Mouse (Mus musculus) midbrain, embryonic 13.5 days (tissue): ENCODE results near the gene Ntmt1. TPM values are rescaled to one million over a fixed set of nuclear protein-coding genes. Genes with fewer than 3 reads are reported as not detected.

Experiments used
- ATAC-seq: fragments of 200-750 bp; cut with Nextera tagmentation; 2 replicates; pipeline ENCODE4 v1.8.0; 2017; ENCODE audit warnings: mild to moderate bottlenecking, moderate TSS enrichment, moderate library complexity
- H3K27ac ChIP-seq: fragments of 300-500 bp; sonication (generic); 2 replicates; pipeline ENCODE4 v1.5.1; 2015; ENCODE audit warnings: inconsistent platforms, mild to moderate bottlenecking, moderate library complexity
- H3K27me3 ChIP-seq: fragments of 300-500 bp; sonication (generic); 2 replicates; pipeline ENCODE4 v1.6.1; 2015; ENCODE audit warnings: mild to moderate bottlenecking, inconsistent platforms
- H3K36me3 ChIP-seq: fragments of 300-500 bp; sonication (generic); 2 replicates; pipeline ENCODE4 v1.6.1; 2015; ENCODE audit warnings: mild to moderate bottlenecking, inconsistent platforms
- H3K4me1 ChIP-seq: fragments of 300-500 bp; sonication (generic); replicated peaks from 2 replicates; pipeline ENCODE4 v1.6.1; 2015; ENCODE audit warnings: inconsistent platforms
- H3K4me2 ChIP-seq: fragments of 300-500 bp; sonication (generic); replicated peaks from 2 replicates; pipeline ENCODE4 v1.6.1; 2015; ENCODE audit warnings: moderate library complexity, mild to moderate bottlenecking, inconsistent platforms
- H3K4me3 ChIP-seq: fragments of 300-500 bp; sonication (generic); replicated peaks from 2 replicates; pipeline ENCODE4 v1.5.1; 2015; ENCODE audit warnings: mild to moderate bottlenecking, inconsistent platforms
- H3K9ac ChIP-seq: fragments of 300-500 bp; sonication (generic); replicated peaks from 2 replicates; pipeline ENCODE4 v1.6.1; 2015; ENCODE audit warnings: mild to moderate bottlenecking, inconsistent platforms
- H3K9me3 ChIP-seq: fragments of 300-500 bp; sonication (generic); 2 replicates; pipeline ENCODE4 v1.6.1; 2016; ENCODE audit warnings: mild to moderate bottlenecking, inconsistent platforms
- WGBS: fragments of 180-500 bp; shearing (Covaris S2); methylation state at CpG from one replicate; pipeline ENCODE4 v1.1.7; 2015; 5-methylcytosine and 5-hydroxymethylcytosine counted together
- polyA plus RNA-seq: library from polyadenylated mRNA; unstranded; fragments of >200 nt; fragmentation: Nextera tagmentation; extraction: Ambion mirVana; gene quantifications from 2 replicates; pipeline ENCODE4 v1.2.1, GENCODE M21; 2015

The Ntmt1 gene
- polyA plus RNA-seq, 1 experiment from 2014 or later, result 121 TPM

- no peaks in the 10 kb centered on the region for H3K27me3 ChIP-seq
- no peak overlapping the region for H3K27ac ChIP-seq
- H3K36me3 ChIP-seq, result peaks cover 22% of the 10 kb centered on the region
- no peaks in the 10 kb centered on the region for H3K9me3 ChIP-seq
- H3K4me2 ChIP-seq, result no peak overlapping the region
- H3K4me1 ChIP-seq, result peaks cover 14% of the 10 kb centered on the region
- H3K4me3 ChIP-seq, result no peak overlapping the region
- 40% methylated on average over 5 of the region's 5 CpGs for WGBS
- no peak for ATAC-seq
- H3K9ac ChIP-seq, result no peak overlapping the region
Observed at GRCm38 (mm10) chr2:30829315-30829714, 21.7 kb downstream of the Ntmt1 start.

GRCm38 (mm10) chr2:30830283-30830795, 22.7 kb downstream of the Ntmt1 start, which contains the start of gene Asb6:
Gene Asb6 (minus strand): TSS chr2:30830333.
- 13% methylated on average over 4 of the region's 4 CpGs for WGBS
- Histone ChIP-seq H3K9me3 (no peaks in the 10 kb centered on the region), H3K4me3 (no peak within 1 kb of the TSS), H3K36me3 (peaks cover 12% of the 10 kb centered on the region), H3K9ac (no peak within 1 kb of the TSS), H3K27me3 (no peaks in the 10 kb centered on the region), H3K4me2 (no peak within 1 kb of the TSS), H3K4me1 (peaks cover 14% of the 10 kb centered on the region), H3K27ac (no peak within 1 kb of the TSS)
- no peak for ATAC-seq

GRCm38 (mm10) chr2:30833644-30834043, 26.0 kb downstream of the Ntmt1 start:
- ATAC-seq, result no peak
- 0 out of 2 replicates have a peak overlapping the region, but pooled peaks have one; percentile 36 for H3K9ac ChIP-seq
- H3K4me2 ChIP-seq, result no peak overlapping the region
- WGBS, result 78% methylated on average over 5 of the region's 5 CpGs
- no peaks in the 10 kb centered on the region for H3K27me3 ChIP-seq
- H3K27ac ChIP-seq, result no peak overlapping the region
- H3K4me3 ChIP-seq, result no peak overlapping the region
- no peaks in the 10 kb centered on the region for H3K36me3 ChIP-seq
- no peaks in the 10 kb centered on the region for H3K9me3 ChIP-seq
- peaks cover 12% of the 10 kb centered on the region for H3K4me1 ChIP-seq

GRCm38 (mm10) chr2:30834373-30835022, 26.9 kb downstream of the Ntmt1 start, which contains the start of gene Prrx2:
Gene Prrx2 (plus strand): TSS chr2:30834972.
- H3K4me3 ChIP-seq, result no peak within 1 kb of the TSS
- H3K9ac ChIP-seq, result 0 out of 2 replicates have a peak within 1 kb of the TSS, but pooled peaks have one; percentile 36
- peaks cover 12% of the 10 kb centered on the region for H3K4me1 ChIP-seq
- H3K36me3 ChIP-seq, result no peaks in the 10 kb centered on the region
- H3K9me3 ChIP-seq, result no peaks in the 10 kb centered on the region
- no peak within 1 kb of the TSS for H3K4me2 ChIP-seq
- no peak within 1 kb of the TSS for H3K27ac ChIP-seq
- no peaks in the 10 kb centered on the region for H3K27me3 ChIP-seq
- no peak for ATAC-seq
- WGBS, result 82% methylated on average over 8 of the region's 10 CpGs

GRCm38 (mm10) chr2:30836238-30836990, 28.8 kb downstream of the Ntmt1 start:
- no peak; the same call in 1 of the 2 replicates for ATAC-seq
- Histone ChIP-seq H3K9me3 (no peaks in the 10 kb centered on the region), H3K9ac (no peak overlapping the region), H3K4me2 (peak overlapping the region; percentile 7; the same call in 1 of the 2 replicates), H3K27me3 (no peaks in the 10 kb centered on the region), H3K4me3 (no peak overlapping the region), H3K27ac (no peak overlapping the region), H3K36me3 (no peaks in the 10 kb centered on the region), H3K4me1 (peaks cover 12% of the 10 kb centered on the region)
- 15% methylated on average over 21 of the region's 21 CpGs for WGBS

GRCm38 (mm10) chr2:30842615-30843014, 35.0 kb downstream of the Ntmt1 start:
- WGBS, result 66% methylated on average over 10 of the region's 10 CpGs
- Histone ChIP-seq H3K4me2 (no peak overlapping the region), H3K27ac (no peak overlapping the region), H3K4me1 (peaks cover 8% of the 10 kb centered on the region), H3K36me3 (no peaks in the 10 kb centered on the region), H3K9ac (no peak overlapping the region), H3K9me3 (no peaks in the 10 kb centered on the region), H3K27me3 (peaks cover 39% of the 10 kb centered on the region), H3K4me3 (no peak overlapping the region)
- ATAC-seq, result no peak

GRCm38 (mm10) chr2:30845152-30846070, 37.8 kb downstream of the Ntmt1 start:
- ATAC-seq, result no peak
- under 1% methylated on average over 80 of the region's 80 CpGs for WGBS
- Histone ChIP-seq H3K4me2 (peak overlapping the region; percentile 75), H3K9me3 (no peaks in the 10 kb centered on the region), H3K36me3 (no peaks in the 10 kb centered on the region), H3K27me3 (peaks cover 39% of the 10 kb centered on the region), H3K4me3 (peak overlapping the region; percentile 48), H3K27ac (no peak overlapping the region), H3K4me1 (peaks cover 8% of the 10 kb centered on the region), H3K9ac (peak overlapping the region; percentile 64)

GRCm38 (mm10) chr2:30846236-30846635, 38.6 kb downstream of the Ntmt1 start:
- Histone ChIP-seq H3K9ac (no peak overlapping the region), H3K36me3 (no peaks in the 10 kb centered on the region), H3K27ac (no peak overlapping the region), H3K27me3 (peaks cover 39% of the 10 kb centered on the region), H3K9me3 (no peaks in the 10 kb centered on the region), H3K4me2 (peak overlapping the region; percentile 75; the same call in 1 of the 2 replicates), H3K4me1 (peaks cover 8% of the 10 kb centered on the region), H3K4me3 (no peak overlapping the region)
- 77% methylated on average over 8 of the region's 8 CpGs for WGBS
- no peak for ATAC-seq

GRCm38 (mm10) chr2:30846723-30847122, 39.1 kb downstream of the Ntmt1 start:
- Histone ChIP-seq H3K9ac (no peak overlapping the region), H3K36me3 (no peaks in the 10 kb centered on the region), H3K9me3 (no peaks in the 10 kb centered on the region), H3K4me1 (peaks cover 8% of the 10 kb centered on the region), H3K27ac (no peak overlapping the region), H3K4me3 (no peak overlapping the region), H3K4me2 (no peak overlapping the region), H3K27me3 (peaks cover 39% of the 10 kb centered on the region)
- 47% methylated on average over 6 of the region's 6 CpGs for WGBS
- no peak for ATAC-seq

GRCm38 (mm10) chr2:30848184-30848583, 40.6 kb downstream of the Ntmt1 start:
- Histone ChIP-seq H3K27me3 (peaks cover 39% of the 10 kb centered on the region), H3K36me3 (no peaks in the 10 kb centered on the region), H3K4me3 (no peak overlapping the region), H3K4me1 (peaks cover 20% of the 10 kb centered on the region), H3K27ac (no peak overlapping the region), H3K9me3 (no peaks in the 10 kb centered on the region), H3K9ac (no peak overlapping the region), H3K4me2 (no peak overlapping the region)
- ATAC-seq, result no peak
- 69% methylated on average over 8 of the region's 8 CpGs for WGBS

GRCm38 (mm10) chr2:30850581-30850980, 43.0 kb downstream of the Ntmt1 start:
- H3K4me3 ChIP-seq, result no peak overlapping the region
- H3K4me1 ChIP-seq, result peaks cover 13% of the 10 kb centered on the region
- peaks cover 18% of the 10 kb centered on the region for H3K27me3 ChIP-seq
- no peaks in the 10 kb centered on the region for H3K9me3 ChIP-seq
- WGBS, result 65% methylated on average over 6 of the region's 6 CpGs
- no peak overlapping the region for H3K9ac ChIP-seq
- ATAC-seq, result no peak
- no peak overlapping the region for H3K4me2 ChIP-seq
- H3K27ac ChIP-seq, result no peak overlapping the region
- no peaks in the 10 kb centered on the region for H3K36me3 ChIP-seq
